Mouse (Mus musculus) ES-E14 (cell line): ENCODE measurements at regions not wholly inside any gene's neighbourhood (a gene's known extent, or its start where the extent isn't known, plus 50 kb on each side); places are given as distances from the start of the nearest gene placed in this dataset.

ENCODE experiments used
- DNase-seq: peaks from one replicate; pipeline ENCODE4 v3.0.0-alpha.2; 2013; ENCODE audit warnings: low read depth, low spot score
- H3K27ac ChIP-seq: 2 replicates; pipeline ENCODE4 v1.5.1; 2012; ENCODE audit warnings: low read depth, mild to moderate bottlenecking, low read length, moderate library complexity, mixed read lengths; ENCODE audit not compliant: poor library complexity, insufficient read depth, severe bottlenecking
- H3K36me3 ChIP-seq: 2 replicates; pipeline ENCODE4 v1.6.1; 2012; ENCODE audit warnings: mild to moderate bottlenecking, low read length, moderate library complexity, mixed read lengths; ENCODE audit not compliant: control insufficient read depth, poor library complexity, insufficient read depth, severe bottlenecking
- H3K4me1 ChIP-seq, 2 experiments: fragments of 150-350 bp in 1 of 2; sonication (generic) in 1 of 2; 2 replicates each; pipeline ENCODE4 v1.6.1; 2012; ENCODE audit warnings: low read length in 2 of 2, mild to moderate bottlenecking in 1 of 2, mixed read lengths in 1 of 2; ENCODE audit not compliant: control insufficient read depth in 2 of 2, insufficient read depth in 2 of 2, poor library complexity in 1 of 2
- H3K4me3 ChIP-seq, 2 experiments: fragments of 150-350 bp in 1 of 2; sonication (generic) in 1 of 2; 2 replicates each; pipeline ENCODE4 v1.5.1; 2012; ENCODE audit warnings: low read length in 2 of 2, low read depth in 1 of 2, mild to moderate bottlenecking in 1 of 2, mixed read lengths in 1 of 2; ENCODE audit not compliant: insufficient read depth in 1 of 2, poor library complexity in 1 of 2, severe bottlenecking in 1 of 2
- H3K9ac ChIP-seq: 2 replicates; pipeline ENCODE4 v1.6.1; 2012; ENCODE audit warnings: low read depth, mild to moderate bottlenecking, low read length, mixed read lengths; ENCODE audit not compliant: poor library complexity, insufficient read depth, severe bottlenecking
- H3K9me3 ChIP-seq: fragments of 150-350 bp; sonication (generic); 2 replicates; pipeline ENCODE4 v1.6.1; 2012; ENCODE audit warnings: low read depth, mild to moderate bottlenecking, low read length; ENCODE audit not compliant: control insufficient read depth, insufficient read depth
- CHD2 ChIP-seq: IDR thresholded peaks from 2 replicates; pipeline ENCODE4 v1.6.1; 2014; ENCODE audit warnings: mild to moderate bottlenecking, low read depth, low read length, inconsistent platforms
- HCFC1 ChIP-seq: IDR thresholded peaks from 2 replicates; pipeline ENCODE4 v1.6.1; 2012; ENCODE audit warnings: low read length, inconsistent platforms, borderline replicate concordance; ENCODE audit not compliant: insufficient read depth
- MAFK ChIP-seq: IDR thresholded peaks from 2 replicates; pipeline ENCODE4 v1.6.1; 2014; ENCODE audit warnings: mild to moderate bottlenecking, low read depth, low read length, inconsistent platforms; ENCODE audit not compliant: insufficient read depth
- ZC3H11A ChIP-seq: IDR thresholded peaks from 2 replicates; pipeline ENCODE4 v1.6.1; 2012; ENCODE audit warnings: low read depth, mild to moderate bottlenecking, inconsistent platforms, low read length, borderline replicate concordance
- ZNF384 ChIP-seq: IDR thresholded peaks from 2 replicates; pipeline ENCODE4 v1.6.1; 2012; ENCODE audit warnings: low read depth, low read length, inconsistent platforms
- in situ Hi-C, 2 experiments: fragments of 600-800 bp; cut with MboI; formaldehyde crosslinking; loops; one replicate each; pipeline ENCODE4 v1.15.1; 2025; ENCODE audit warnings: low sequenced_read_pairs in 2 of 2, inconsistent platforms in 1 of 2; ENCODE audit not compliant: unreplicated experiment in 2 of 2

GRCm38 (mm10) chr17:83098679-83099413, 116.2 kb upstream of the Pkdcc start:
- no peak for DNase-seq
- Histone ChIP-seq H3K36me3 (no peaks in the 10 kb centered on the region), H3K9ac (no peak overlapping the region), H3K4me1 (no peaks in the 10 kb centered on the region), H3K27ac (no peak overlapping the region), H3K9me3 (no peaks in the 10 kb centered on the region), H3K4me3 (no peak overlapping the region)
- TF ChIP-seq MAFK: no peak
- no peak for TF ChIP-seq ZNF384
- TF ChIP-seq CHD2: no peak
- no peak for TF ChIP-seq ZC3H11A
- no peak for TF ChIP-seq HCFC1
- in situ Hi-C loops: no loop called here

DNA sequence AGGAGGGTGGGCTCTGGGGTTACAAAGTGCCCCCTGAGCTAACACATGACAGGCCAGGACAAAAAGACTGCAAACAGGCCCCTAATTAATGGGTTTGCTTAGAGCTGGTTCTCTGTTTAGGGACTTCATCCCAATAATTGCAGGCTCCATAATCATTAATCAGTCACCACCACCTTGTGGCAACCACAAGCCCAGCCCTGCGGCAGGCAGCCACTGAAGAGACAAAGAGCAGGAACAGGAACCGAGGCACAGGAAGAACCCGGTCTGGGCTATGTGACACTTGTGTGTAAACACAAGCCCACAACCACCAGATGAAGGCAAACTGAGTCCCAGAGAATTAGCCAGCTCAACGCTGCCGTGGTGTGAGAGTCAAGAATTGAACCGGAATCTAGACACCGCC, 114.1 kb upstream of the Pkdcc start:
- TF ChIP-seq HCFC1 (no peak), ZNF384 (no peak), MAFK (no peak), CHD2 (no peak), ZC3H11A (no peak)
- no peak for DNase-seq
- Histone ChIP-seq H3K27ac (no peak overlapping the region), H3K4me1 (no peaks in the 10 kb centered on the region), H3K4me3 (no peak overlapping the region), H3K36me3 (no peaks in the 10 kb centered on the region), H3K9ac (no peak overlapping the region), H3K9me3 (no peaks in the 10 kb centered on the region)
- in situ Hi-C loops: no loop called here

- in situ Hi-C loops: no loop called here
- H3K4me1 ChIP-seq: no peaks in the 10 kb centered on the region
These were observed 113.3 kb upstream of the Pkdcc start for GRCm38 (mm10) chr17:83101756-83102155.

GRCm38 (mm10) chr17:83102675-83103412, 112.2 kb upstream of the Pkdcc start:
- Histone ChIP-seq H3K27ac (no peak overlapping the region), H3K9me3 (no peaks in the 10 kb centered on the region), H3K4me3 (no peak overlapping the region), H3K36me3 (no peaks in the 10 kb centered on the region), H3K9ac (no peak overlapping the region), H3K4me1 (no peaks in the 10 kb centered on the region)
- TF ChIP-seq HCFC1 (no peak), ZC3H11A (no peak), MAFK (no peak)
- no peak for DNase-seq
- in situ Hi-C loops: no loop called here

More at GRCm38 (mm10) chr17:83101756-83102155, 113.3 kb upstream of the Pkdcc start:
- no peak overlapping the region for H3K4me3 ChIP-seq
- no peak overlapping the region for H3K27ac ChIP-seq
- H3K36me3 ChIP-seq: no peaks in the 10 kb centered on the region
- TF ChIP-seq CHD2 (no peak), ZC3H11A (no peak), ZNF384 (no peak), MAFK (no peak)
- no peaks in the 10 kb centered on the region for H3K9me3 ChIP-seq
- no peak overlapping the region for H3K9ac ChIP-seq
- DNase-seq: no peak
